Mouse (Mus musculus): ENCODE results near the gene Eml1.

DNA sequence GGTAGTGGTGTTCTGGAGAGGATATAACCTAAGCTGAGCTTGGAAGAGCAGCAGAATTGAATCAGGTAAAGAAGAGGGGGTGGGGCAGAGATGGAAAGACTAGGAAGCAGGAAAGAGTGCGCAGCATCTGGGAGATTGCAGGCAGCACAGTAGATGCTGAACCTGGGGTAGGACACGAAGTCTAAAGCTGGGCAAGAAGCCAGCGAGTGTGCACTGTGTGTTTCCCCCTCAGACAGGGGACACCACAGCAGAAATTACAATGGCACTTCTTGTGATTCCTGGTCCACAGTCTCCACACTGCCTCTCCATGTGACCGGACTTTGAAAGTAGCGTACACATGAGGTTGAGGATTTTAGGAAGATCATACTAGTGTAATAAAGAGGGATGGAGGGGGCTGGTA, 79.8 kb downstream of the Eml1 start:
- TF ChIP-seq TAL1 (IDR thresholded peaks at IDR 0.05; ENCODE audit: low read length) = no peak
- TF ChIP-seq GATA1 (IDR thresholded peaks at IDR 0.05; ENCODE audit: low read length) = no peak

Measured in erythroblast, embryonic 14.5 days (primary cell).